Mouse (Mus musculus) cortical plate, adult 2 months (tissue): ENCODE measurements around the gene Phpt1.
A peak's percentile ranks its signal among the peaks of the same experiment; 100 is the strongest.

Experiments used
- CTCF ChIP-seq: fragments of 200-500 bp; IDR thresholded peaks from 2 replicates; pipeline ENCODE4 v1.5.1; 2011; ENCODE audit warnings: mild to moderate bottlenecking, control low read depth, low read length; ENCODE audit not compliant: insufficient read depth; ENCODE audit errors: extremely low read depth
- POLR2A ChIP-seq: fragments of 200-500 bp; IDR thresholded peaks from 2 replicates; pipeline ENCODE4 v1.6.1; 2011; ENCODE audit warnings: mild to moderate bottlenecking, low read length, control low read depth; ENCODE audit not compliant: insufficient read depth; ENCODE audit errors: extremely low read depth

- TF ChIP-seq POLR2A = peak; percentile 49; the same call in 1 of the 2 replicates
- no peak for TF ChIP-seq CTCF
Measured at GRCm38 (mm10) chr2:25582466-25583119, 7.6 kb upstream of the Phpt1 start.
